Mouse (Mus musculus): ENCODE measurements around the gene 1810037I17Rik. TPM values are rescaled to one million over a fixed set of nuclear protein-coding genes. Genes with fewer than 3 reads are reported as not detected.
"Not testable (repeated sequence)": the region's sequence is repeated elsewhere in the genome, so short reads cannot be mapped to it uniquely, and the experiment has no call there.

1810037I17Rik gene
- total RNA-seq, 2 experiments from 2014 or later: 9.3 to 21.3 TPM

- no peak for ATAC-seq (replicated peaks; ENCODE audit: low FRiP score, poor library complexity, severe bottlenecking)
Observed at GRCm38 (mm10) chr3:122923147-122923546, 856 bp upstream of the 1810037I17Rik start.

- no peak for ATAC-seq (replicated peaks; ENCODE audit: low FRiP score, poor library complexity, severe bottlenecking)
Observed at GRCm38 (mm10) chr3:122929723-122930122, 5.7 kb downstream of the 1810037I17Rik start.

GRCm38 (mm10) chr3:122932466-122932865 is 8.5 kb downstream of the 1810037I17Rik start:
- ATAC-seq (replicated peaks; ENCODE audit: low FRiP score, poor library complexity, severe bottlenecking): no peak

- ATAC-seq (replicated peaks; ENCODE audit: low FRiP score, poor library complexity, severe bottlenecking): not testable (repeated sequence)
Observed at GRCm38 (mm10) chr3:122937176-122937575, 13.2 kb downstream of the 1810037I17Rik start.

GRCm38 (mm10) chr3:122939215-122939614 is 15.2 kb downstream of the 1810037I17Rik start:
- no peak for ATAC-seq (replicated peaks; ENCODE audit: low FRiP score, poor library complexity, severe bottlenecking)

GRCm38 (mm10) chr3:122943387-122943890 is 19.4 kb downstream of the 1810037I17Rik start:
- no peak for ATAC-seq (replicated peaks; ENCODE audit: low FRiP score, poor library complexity, severe bottlenecking)

- no peak for ATAC-seq (replicated peaks; ENCODE audit: low FRiP score, poor library complexity, severe bottlenecking)
Observed at GRCm38 (mm10) chr3:122950129-122950528, 26.1 kb downstream of the 1810037I17Rik start.

- ATAC-seq (replicated peaks; ENCODE audit: low FRiP score, poor library complexity, severe bottlenecking): no peak
Observed at GRCm38 (mm10) chr3:122964301-122964700, 40.3 kb downstream of the 1810037I17Rik start.

- no peak for ATAC-seq (replicated peaks; ENCODE audit: low FRiP score, poor library complexity, severe bottlenecking)
Observed at GRCm38 (mm10) chr3:122968391-122968790, 44.4 kb downstream of the 1810037I17Rik start.

- no peak for ATAC-seq (replicated peaks; ENCODE audit: low FRiP score, poor library complexity, severe bottlenecking)
Observed at GRCm38 (mm10) chr3:122972126-122972822, 48.3 kb downstream of the 1810037I17Rik start.

GRCm38 (mm10) chr3:122974833-122975232 is 50.8 kb downstream of the 1810037I17Rik start:
- no peak for ATAC-seq (replicated peaks; ENCODE audit: low FRiP score, poor library complexity, severe bottlenecking)

- no peak for ATAC-seq (replicated peaks; ENCODE audit: low FRiP score, poor library complexity, severe bottlenecking)
Observed at GRCm38 (mm10) chr3:122975363-122975762, 51.4 kb downstream of the 1810037I17Rik start.

Other genes starting within 250 kb of the 1810037I17Rik start
- gene Pde5a, start 195.3 kb upstream of the 1810037I17Rik start, total RNA-seq (2015; ENCODE audit: low replicate concordance): 0.21 and 1.2 TPM in 2 replicates
- gene Pde5a, start 195.3 kb upstream of the 1810037I17Rik start, total RNA-seq (2017; ENCODE audit: low replicate concordance): 0.77 and 1.4 TPM in 2 replicates
- gene Fabp2, start 29.1 kb upstream of the 1810037I17Rik start, total RNA-seq (2015; ENCODE audit: low replicate concordance): not detected in 2 replicates
- not detected in 2 replicates for gene Fabp2, start 29.1 kb upstream of the 1810037I17Rik start, total RNA-seq (2017; ENCODE audit: low replicate concordance)
- gene Gm10959, start 4.8 kb upstream of the 1810037I17Rik start, total RNA-seq (2015; ENCODE audit: low replicate concordance): not detected in 2 replicates
- not detected in 2 replicates for gene Gm10959, start 4.8 kb upstream of the 1810037I17Rik start, total RNA-seq (2017; ENCODE audit: low replicate concordance)
- 1.5 and 2.7 TPM in 2 replicates for gene Usp53, start 60.3 kb downstream of the 1810037I17Rik start, total RNA-seq (2015; ENCODE audit: low replicate concordance)
- 0.56 and 8.9 TPM in 2 replicates for gene Usp53, start 60.3 kb downstream of the 1810037I17Rik start, total RNA-seq (2017; ENCODE audit: low replicate concordance)
- not detected in 2 replicates for gene Myoz2, start 110.8 kb downstream of the 1810037I17Rik start, total RNA-seq (2015; ENCODE audit: low replicate concordance)
- not detected in 2 replicates for gene Myoz2, start 110.8 kb downstream of the 1810037I17Rik start, total RNA-seq (2017; ENCODE audit: low replicate concordance)